Mouse (Mus musculus) megakaryocyte progenitor cell, adult 5-6 weeks (primary cell): ENCODE measurements around the gene Rapgef2. TPM values are rescaled to one million over a fixed set of nuclear protein-coding genes. Genes with fewer than 3 reads are reported as not detected.

Experiments used
- ATAC-seq: replicated peaks from 2 replicates; pipeline ENCODE4 v1.8.0; 2016; ENCODE audit warnings: mild to moderate bottlenecking, moderate TSS enrichment, inconsistent platforms; ENCODE audit not compliant: poor library complexity
- total RNA-seq, 2 experiments: library from RNA; stranded (forward) in 1 of 2; stranded (reverse) in 1 of 2; fragments of 157-497, 149-512 nt in 1 of 2; fragments of 200-1000 nt in 1 of 2; gene quantifications; 2 replicates each; pipeline versions ENCODE4 v1.2.3 to v1.2.4; 2015 to 2017

The Rapgef2 gene
- 15.1 and 17.5 TPM in 2 replicates for total RNA-seq (2015)
- 12.4 and 14.4 TPM in 2 replicates for total RNA-seq (2017)

- peak; percentile 28 for ATAC-seq
Measured at GRCm38 (mm10) chr3:79286376-79287107, at the start of gene Rapgef2. Gene Rapgef2 (minus strand): TSS chr3:79286517.

GRCm38 (mm10) chr3:79333643-79334200 lies 47.4 kb upstream of the Rapgef2 start:
- peak; percentile 57 for ATAC-seq

- no peak for ATAC-seq
Measured at GRCm38 (mm10) chr3:79333051-79333450, 46.7 kb upstream of the Rapgef2 start.

DNA sequence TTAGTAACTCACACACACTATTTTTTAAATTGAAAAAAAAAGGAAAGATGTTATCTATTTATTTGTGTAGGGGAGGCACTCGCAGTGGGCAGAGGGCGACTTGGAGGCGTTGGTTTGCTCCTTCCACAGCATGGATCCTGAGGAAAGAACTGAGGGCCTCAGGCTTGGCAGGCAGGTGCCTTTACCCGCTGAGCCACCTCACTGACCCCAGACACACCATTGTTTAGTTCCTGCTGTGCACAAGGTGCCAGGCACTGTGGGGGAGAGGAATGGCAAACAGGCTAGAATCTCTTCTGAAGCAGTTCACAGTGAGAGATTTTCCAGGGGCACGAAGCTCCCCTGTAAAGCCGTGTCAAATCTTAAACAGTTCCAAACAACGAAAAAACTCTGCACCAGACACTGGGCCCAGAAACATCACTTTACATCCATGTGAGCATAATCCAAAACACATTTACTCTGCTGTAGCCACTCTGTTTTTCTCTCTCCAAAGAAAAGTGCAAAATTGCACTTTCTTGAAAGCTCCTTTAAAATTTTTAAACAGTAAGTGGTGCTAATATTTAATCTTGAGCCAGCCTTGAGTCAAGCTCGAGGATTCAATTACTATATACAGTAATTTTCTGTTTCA lies 43.5 kb upstream of the Rapgef2 start:
- no peak for ATAC-seq

- no peak for ATAC-seq
Measured at GRCm38 (mm10) chr3:79324697-79325526, 38.6 kb upstream of the Rapgef2 start.

GRCm38 (mm10) chr3:79314006-79314698 lies 27.8 kb upstream of the Rapgef2 start:
- ATAC-seq: no peak

DNA sequence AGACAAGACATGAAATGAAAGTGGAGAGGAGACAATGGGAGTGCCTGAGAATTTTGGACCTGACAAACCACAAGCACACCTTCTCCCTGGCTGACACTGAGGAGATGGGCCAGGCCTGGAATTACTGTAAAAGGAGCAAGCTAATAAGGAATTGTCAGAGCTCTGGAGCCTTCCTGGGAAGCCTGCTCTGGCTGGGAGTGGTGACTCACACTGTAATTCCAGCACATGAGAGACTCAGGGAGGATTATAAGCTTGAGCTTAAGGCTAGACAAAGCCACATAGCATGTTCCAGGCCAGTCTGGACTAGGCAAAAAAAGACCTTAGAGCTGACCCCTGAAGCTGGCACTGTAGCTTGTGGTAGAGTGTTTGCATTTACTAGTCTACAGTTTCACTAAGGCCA lies 25.6 kb upstream of the Rapgef2 start:
- no peak for ATAC-seq

GRCm38 (mm10) chr3:79310184-79310583 lies 23.9 kb upstream of the Rapgef2 start:
- no peak for ATAC-seq

GRCm38 (mm10) chr3:79308605-79309004 lies 22.3 kb upstream of the Rapgef2 start:
- ATAC-seq: no peak

- no peak; the same call in 1 of the 2 replicates for ATAC-seq
Measured at GRCm38 (mm10) chr3:79299401-79299800, 13.1 kb upstream of the Rapgef2 start.

DNA sequence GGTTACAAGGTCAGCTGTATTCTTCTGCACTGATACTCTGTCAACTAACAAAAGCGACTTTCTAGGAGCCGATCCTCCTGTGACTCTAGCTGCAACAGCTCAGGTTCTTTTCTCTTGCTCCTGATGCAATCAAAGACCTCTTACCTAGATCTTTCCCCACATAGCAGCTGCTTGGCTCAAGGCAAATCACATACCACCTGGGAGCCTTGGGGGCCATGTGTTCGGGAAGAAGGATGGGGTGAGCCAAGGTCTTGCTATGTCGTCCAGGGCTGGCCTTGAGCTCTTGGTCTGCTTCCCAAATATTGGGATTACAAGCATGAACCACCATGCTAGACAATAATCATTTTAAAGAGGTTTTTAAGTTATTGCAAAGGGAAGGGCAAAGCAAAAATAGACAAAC lies 11.0 kb upstream of the Rapgef2 start:
- ATAC-seq: no peak

DNA sequence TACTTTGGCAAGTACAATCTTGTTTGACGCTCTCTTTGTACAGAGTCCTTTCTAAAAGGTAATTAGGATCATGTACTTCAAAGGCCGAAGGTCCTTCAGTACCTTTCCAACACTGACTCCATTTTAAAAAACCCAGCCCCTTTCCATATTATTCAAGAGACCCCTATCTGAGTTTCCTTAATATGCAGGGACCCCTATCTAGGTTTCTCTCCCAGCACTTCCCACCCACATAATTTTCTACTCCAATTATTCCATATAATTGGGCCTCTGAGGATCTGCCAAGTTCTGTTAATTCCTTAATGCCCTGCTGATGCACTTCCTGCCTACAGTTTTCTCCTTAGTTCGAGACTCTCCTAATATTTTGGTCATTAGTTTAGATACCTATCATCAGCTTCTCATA lies 10.3 kb upstream of the Rapgef2 start:
- ATAC-seq: no peak

DNA sequence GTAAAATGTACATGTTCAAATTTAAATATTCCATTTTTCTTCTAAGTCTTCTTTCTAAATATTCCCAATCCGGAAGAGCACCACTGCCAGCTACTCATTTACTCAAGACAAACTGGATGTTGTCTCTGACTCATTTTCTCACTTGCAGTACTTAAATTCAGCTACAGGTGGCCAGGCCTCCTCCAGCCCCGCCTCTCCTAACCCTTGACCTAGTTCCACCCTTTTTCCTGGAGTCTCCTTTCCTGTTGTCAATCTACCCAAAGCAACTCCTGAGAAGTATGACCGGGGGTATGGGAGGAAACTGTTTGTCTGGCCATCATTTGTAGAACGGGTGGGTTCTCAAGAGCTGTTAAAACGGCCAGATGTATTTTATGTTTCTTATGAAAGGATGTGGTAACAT lies 9.7 kb upstream of the Rapgef2 start:
- 0 out of 2 replicates have a peak, but pooled peaks have one; percentile 39 for ATAC-seq

GRCm38 (mm10) chr3:79294701-79295100 lies 8.4 kb upstream of the Rapgef2 start:
- ATAC-seq: no peak

DNA sequence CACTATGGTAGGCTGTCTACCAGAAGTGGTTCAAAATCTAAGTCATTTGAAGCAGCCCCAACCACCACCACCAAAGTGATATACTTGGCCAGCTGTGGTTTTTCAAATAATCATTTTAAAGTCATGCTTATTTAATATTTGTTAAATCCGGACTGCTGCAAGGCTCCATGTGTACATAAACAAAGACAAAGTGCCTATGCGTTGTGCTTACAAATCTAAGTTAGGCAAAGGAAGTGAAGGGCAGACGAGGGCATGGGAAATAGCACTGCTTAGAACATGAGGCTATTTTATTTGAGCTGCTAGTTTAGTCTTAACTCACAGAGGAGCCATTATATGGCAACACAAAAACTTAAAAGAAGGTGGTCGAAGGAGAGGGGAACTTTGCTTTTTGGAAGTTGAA lies 6.7 kb upstream of the Rapgef2 start:
- ATAC-seq: no peak

GRCm38 (mm10) chr3:79289050-79289449 lies 2.7 kb upstream of the Rapgef2 start:
- ATAC-seq: no peak

DNA sequence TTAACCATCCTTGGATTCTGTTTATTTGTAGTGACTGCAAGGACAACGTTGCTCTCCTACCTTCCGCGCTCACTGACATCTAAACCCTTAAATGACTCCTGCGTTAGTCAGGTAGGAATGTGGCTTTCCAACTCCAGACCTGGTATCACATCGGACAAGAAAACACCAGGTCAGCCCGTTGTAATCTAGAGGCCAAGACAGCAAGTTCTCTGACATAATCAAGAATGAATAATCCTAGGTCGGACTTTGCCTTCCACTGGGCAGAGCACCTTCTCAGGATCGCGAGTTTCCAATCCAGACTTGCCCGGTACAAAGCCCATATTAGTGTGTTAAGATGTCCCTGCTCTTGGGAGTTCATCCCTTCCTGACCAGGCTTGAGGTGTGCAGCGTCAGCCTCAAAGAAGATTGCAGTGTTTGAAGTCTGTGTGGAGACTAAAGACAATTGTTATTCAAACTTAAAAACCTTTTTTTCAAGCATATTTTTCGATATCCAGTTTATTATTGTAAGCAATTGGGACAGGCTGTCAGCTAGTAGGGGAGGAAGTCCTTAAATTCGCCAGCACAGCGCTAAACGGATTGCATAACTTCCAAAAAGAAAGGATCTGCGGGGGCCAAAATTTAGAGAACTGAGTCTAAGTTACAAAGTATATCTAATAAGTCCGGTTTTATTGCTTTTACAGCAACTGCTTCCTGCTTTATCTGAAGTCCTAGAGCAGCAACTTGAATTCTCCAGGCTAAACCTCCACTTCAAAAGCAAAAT lies 1.6 kb upstream of the Rapgef2 start:
- peak; percentile 15; the same call in 1 of the 2 replicates for ATAC-seq

GRCm38 (mm10) chr3:79287108-79287576 lies 825 bp upstream of the Rapgef2 start:
- peak; percentile 85 for ATAC-seq

DNA sequence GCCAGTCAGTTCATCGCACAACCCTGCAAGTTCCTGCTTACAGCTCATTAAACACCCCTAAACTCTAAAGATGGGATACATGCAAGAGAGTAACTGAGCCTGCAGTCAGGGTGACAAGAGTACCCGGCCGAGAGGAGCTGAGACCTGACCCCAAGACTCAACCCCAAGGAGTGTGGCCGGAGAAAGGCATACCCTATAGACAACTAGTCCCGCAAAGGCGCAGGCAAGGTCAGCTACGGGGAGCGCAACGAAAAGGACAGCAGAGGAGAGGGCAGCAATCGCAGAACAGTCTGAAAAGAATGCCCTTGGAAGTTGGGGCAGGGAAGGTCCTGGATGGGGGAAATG lies 314 bp downstream of the Rapgef2 start:
- peak; percentile 2; the same call in 1 of the 2 replicates for ATAC-seq
